In the genomic region with DNA sequence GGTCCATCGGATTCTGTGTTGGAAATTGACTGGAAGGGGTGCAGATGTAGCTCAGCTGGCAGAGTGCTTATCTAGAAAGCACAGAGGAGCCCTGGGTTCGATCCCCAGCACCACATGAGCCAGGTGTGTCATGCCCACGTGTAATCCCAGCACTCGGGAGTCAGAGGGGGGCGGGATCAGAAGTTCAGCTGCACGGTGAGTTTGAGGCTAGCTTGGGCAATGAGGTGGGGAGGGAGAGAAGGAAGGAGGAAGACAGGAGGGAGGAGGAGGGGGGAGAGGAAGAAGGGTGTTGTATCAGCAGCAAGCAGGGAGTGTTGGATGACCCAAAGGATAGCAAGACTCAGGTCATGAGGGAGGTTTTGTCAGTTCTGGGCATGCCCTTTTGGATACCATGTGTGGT, we compare ENCODE assay signal across 25 mouse cellular contexts. TPM values are rescaled to one million over a fixed set of nuclear protein-coding genes. Genes with fewer than 3 reads are reported as not detected.
"Had no signal": no experiment of that assay in that cellular context is flagged by ENCODE, and none has a peak within 500 bp of the region (broad histone marks: within the 10 kb centered on the region; RNA-seq: fewer than 3 reads in every experiment).

No protein-coding gene starts in this region.

- H3K27ac ChIP-seq: intestine, embryonic 15.5 days; kidney, embryonic 15.5 days; limb, embryonic 10.5 days; limb, embryonic 13.5 days; liver, embryonic 12.5 days; liver, embryonic 15.5 days; lung, embryonic 15.5 days; midbrain, embryonic 12.5 days; neural tube, embryonic 13.5 days had no signal

- DNase-seq: kidney, adult 11 months; kidney, adult 8-10 months; kidney, postnatal 10 days; kidney, postnatal 36 days; layer of hippocampus, postnatal 36 days; liver; lung, adult 18-20 months; lung, postnatal 10 days; lung, postnatal 36 days; thymus, adult 18-20 months; thymus, postnatal 36 days had no signal

- H3K4me3 ChIP-seq: intestine, embryonic 15.5 days; kidney, embryonic 15.5 days; limb, embryonic 10.5 days; limb, embryonic 13.5 days; liver, embryonic 12.5 days; liver, embryonic 15.5 days; lung, embryonic 15.5 days; megakaryocyte, embryonic 14.5 days; midbrain, embryonic 12.5 days; myocyte; neural tube, embryonic 13.5 days had no signal

- ATAC-seq: intestine, embryonic 15.5 days; liver, embryonic 12.5 days; midbrain, embryonic 16.5 days had no signal

RNA-seq across cellular contexts. Expression of gene Osbpl10, which starts 55.9 kb away (rescaled TPM):
- total RNA-seq: monocyte, adult 5-6 weeks; neutrophil, adult 5-6 weeks had no signal
